Mouse (Mus musculus) hindbrain, postnatal 0 days (tissue): ENCODE results near the gene Vta1. TPM values are rescaled to one million over a fixed set of nuclear protein-coding genes. Genes with fewer than 3 reads are reported as not detected.

Experiments
- ATAC-seq: fragments of 200-750 bp; cut with Nextera tagmentation; 2 replicates; pipeline ENCODE4 v1.8.0; 2017; ENCODE audit warnings: mild to moderate bottlenecking, moderate TSS enrichment, moderate library complexity
- DNase-seq: peaks from one replicate; pipeline ENCODE4 v3.0.0-alpha.2; 2015; ENCODE audit warnings: low spot score
- H3K27ac ChIP-seq: fragments of 300-500 bp; sonication (generic); 2 replicates; pipeline ENCODE4 v1.5.1; 2014; ENCODE audit warnings: mild to moderate bottlenecking
- H3K27me3 ChIP-seq: fragments of 300-500 bp; sonication (generic); 2 replicates; pipeline ENCODE4 v1.6.1; 2014; ENCODE audit warnings: low read length, mixed read lengths; ENCODE audit not compliant: insufficient read depth
- H3K36me3 ChIP-seq: fragments of 300-500 bp; sonication (generic); 2 replicates; pipeline ENCODE4 v1.6.1; 2014; ENCODE audit warnings: low read length, mixed read lengths; ENCODE audit not compliant: insufficient read depth
- H3K4me1 ChIP-seq: fragments of 300-500 bp; sonication (generic); 2 replicates; pipeline ENCODE4 v1.6.1; 2014; ENCODE audit warnings: antibody characterized with exemption, low read length, mixed read lengths; ENCODE audit not compliant: insufficient read depth
- H3K4me2 ChIP-seq: fragments of 300-500 bp; sonication (generic); 2 replicates; pipeline ENCODE4 v1.6.1; 2014; ENCODE audit warnings: low read depth, mild to moderate bottlenecking, low read length, moderate library complexity, mixed read lengths
- H3K4me3 ChIP-seq: fragments of 300-500 bp; sonication (generic); 2 replicates; pipeline ENCODE4 v1.5.1; 2014; ENCODE audit warnings: low read length
- H3K9ac ChIP-seq: fragments of 300-500 bp; sonication (generic); replicated peaks from 2 replicates; pipeline ENCODE4 v1.6.1; 2014; ENCODE audit warnings: mild to moderate bottlenecking, low read length, moderate library complexity, mixed read lengths
- H3K9me3 ChIP-seq: fragments of 300-500 bp; sonication (generic); 2 replicates; pipeline ENCODE4 v1.6.1; 2016; ENCODE audit warnings: low read length, mixed read lengths
- CTCF ChIP-seq: IDR thresholded peaks from 2 replicates; pipeline ENCODE4 v1.5.1; 2016; ENCODE audit warnings: antibody characterized with exemption, control low read depth, low read depth
- WGBS: fragments of 180-500 bp; shearing (Covaris S2); extraction: QIAGEN DNeasy Blood & Tissue Kit; methylation state at CpG from one replicate; pipeline ENCODE4 v1.1.7; 2014; 5-methylcytosine and 5-hydroxymethylcytosine counted together
- polyA plus RNA-seq: library from polyadenylated mRNA; unstranded; fragments of >200 nt; fragmentation: Nextera tagmentation; extraction: Ambion mirVana; gene quantifications from 2 replicates; pipeline ENCODE4 v1.2.1, GENCODE M21; 2015
- total RNA-seq: library from RNA; depleted of rRNA; stranded (reverse); fragments of >200 nt; gene quantifications from 2 replicates; pipeline ENCODE4 v1.2.3, GENCODE M21; 2014; rRNA removed

Gene Vta1
- total and polyA plus RNA-seq, 2 experiments from 2014 or later = 87.0 to 191 TPM

DNA sequence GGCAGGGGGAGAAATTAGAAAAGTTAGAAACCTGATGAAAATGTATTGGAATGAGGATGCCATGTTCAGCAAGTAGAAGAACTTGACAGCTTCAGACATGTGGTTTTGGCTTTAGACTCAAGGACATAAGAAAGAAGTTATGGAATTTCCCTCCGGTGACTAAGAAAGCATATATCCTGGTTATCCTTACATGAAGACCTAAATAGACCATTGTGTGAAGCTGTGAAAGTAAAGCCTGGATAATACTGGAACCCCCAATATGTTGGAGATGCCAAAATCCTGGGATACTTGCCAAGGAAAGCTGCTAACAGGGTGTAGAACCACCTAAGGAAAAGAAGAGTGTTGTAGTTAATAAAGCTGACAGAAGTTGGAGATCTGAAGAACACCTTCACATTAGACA is 79.7 kb downstream of the Vta1 start:
- no peaks in the 10 kb centered on the region for H3K4me1 ChIP-seq
- H3K9ac ChIP-seq = no peak overlapping the region
- no peaks in the 10 kb centered on the region for H3K27me3 ChIP-seq
- no peaks in the 10 kb centered on the region for H3K9me3 ChIP-seq
- no peak overlapping the region for H3K4me3 ChIP-seq
- ATAC-seq (no peak), DNase-seq (no peak)
- no peak overlapping the region for H3K4me2 ChIP-seq
- H3K27ac ChIP-seq = no peak overlapping the region
- 98% methylated on average over 1 of the region's 1 CpGs for WGBS
- H3K36me3 ChIP-seq = no peaks in the 10 kb centered on the region
- no peak for TF ChIP-seq CTCF

- H3K36me3 ChIP-seq = no peaks in the 10 kb centered on the region
- no peak overlapping the region for H3K4me3 ChIP-seq
- DNase-seq (no peak), ATAC-seq (no peak)
- no peak overlapping the region for H3K4me2 ChIP-seq
- peaks cover 2% of the 10 kb centered on the region; the same call in 1 of the 2 replicates for H3K9me3 ChIP-seq
- 82% methylated on average over 1 of the region's 1 CpGs for WGBS
- no peak for TF ChIP-seq CTCF
- no peaks in the 10 kb centered on the region for H3K4me1 ChIP-seq
- no peak overlapping the region for H3K9ac ChIP-seq
- H3K27me3 ChIP-seq = no peaks in the 10 kb centered on the region
- H3K27ac ChIP-seq = no peak overlapping the region
Observed at GRCm38 (mm10) chr10:14619156-14619555, 86.2 kb downstream of the Vta1 start.

GRCm38 (mm10) chr10:14618301-14618700 is 87.1 kb downstream of the Vta1 start:
- TF ChIP-seq CTCF = no peak
- Histone ChIP-seq H3K4me2 (no peak overlapping the region), H3K36me3 (no peaks in the 10 kb centered on the region), H3K4me1 (no peaks in the 10 kb centered on the region), H3K9me3 (peaks cover 2% of the 10 kb centered on the region; the same call in 1 of the 2 replicates), H3K4me3 (no peak overlapping the region), H3K27me3 (no peaks in the 10 kb centered on the region), H3K9ac (no peak overlapping the region), H3K27ac (no peak overlapping the region)
- no peak for ATAC-seq
- WGBS = 86% methylated on average over 1 of the region's 1 CpGs
- DNase-seq = no peak

- H3K27ac ChIP-seq = no peak overlapping the region
- H3K4me1 ChIP-seq = no peaks in the 10 kb centered on the region
- no peak overlapping the region for H3K4me3 ChIP-seq
- TF ChIP-seq CTCF = no peak
- H3K9me3 ChIP-seq = peaks cover 2% of the 10 kb centered on the region; the same call in 1 of the 2 replicates
- no peak for DNase-seq
- no peak for ATAC-seq
- no peak overlapping the region for H3K4me2 ChIP-seq
- H3K9ac ChIP-seq = no peak overlapping the region
- H3K36me3 ChIP-seq = no peaks in the 10 kb centered on the region
- H3K27me3 ChIP-seq = no peaks in the 10 kb centered on the region
Observed at GRCm38 (mm10) chr10:14615441-14615840, 89.9 kb downstream of the Vta1 start.

DNA sequence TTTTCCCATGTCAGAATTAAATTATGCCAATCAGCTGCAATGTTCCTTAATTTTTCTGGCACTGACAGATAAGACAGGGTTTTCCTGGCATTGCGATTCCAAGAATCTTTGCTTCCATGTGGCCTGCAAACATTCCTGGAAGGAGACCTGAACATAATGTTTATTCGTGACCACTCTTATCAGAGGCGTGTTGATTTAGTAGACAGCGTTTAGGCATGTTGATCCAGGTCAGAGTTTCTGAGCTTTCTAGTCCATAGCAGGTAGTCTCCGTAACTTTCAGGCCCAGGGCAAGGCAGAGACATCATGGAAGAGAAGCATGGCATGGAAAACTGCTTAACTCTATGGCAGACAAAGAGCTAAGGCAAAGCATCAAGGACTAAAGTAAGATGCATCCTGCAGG is 97.8 kb downstream of the Vta1 start:
- 89% methylated on average over 5 of the region's 5 CpGs for WGBS

More for the DNA sequence above, 97.8 kb downstream of the Vta1 start:
- Histone ChIP-seq H3K9ac (no peak overlapping the region), H3K4me1 (no peaks in the 10 kb centered on the region), H3K27ac (no peak overlapping the region), H3K9me3 (no peaks in the 10 kb centered on the region), H3K4me2 (no peak overlapping the region), H3K27me3 (no peaks in the 10 kb centered on the region), H3K4me3 (no peak overlapping the region), H3K36me3 (no peaks in the 10 kb centered on the region)
- no peak for TF ChIP-seq CTCF
- DNase-seq = no peak
- ATAC-seq = no peak

Other genes with a start within 250 kb of the Vta1 start
- gene Adgrg6, start 159.9 kb downstream of the Vta1 start, total RNA-seq = 5.0 and 6.1 TPM in 2 replicates
- 2.2 and 2.4 TPM in 2 replicates for gene Adgrg6, start 159.9 kb downstream of the Vta1 start, polyA plus RNA-seq
- gene Nmbr, start within 50 bp of the Vta1 start, total RNA-seq = 2.4 and 2.7 TPM in 2 replicates
- gene Nmbr, start within 50 bp of the Vta1 start, polyA plus RNA-seq = 2.4 TPM in 2 replicates
- 0.29 TPM in 1 of 2 replicates, not detected in the other for gene Gje1, start 12.7 kb upstream of the Vta1 start, total RNA-seq
- gene Gje1, start 12.7 kb upstream of the Vta1 start, polyA plus RNA-seq = not detected in 2 replicates